Mouse (Mus musculus): ENCODE measurements around the gene Selenoi. TPM values are rescaled to one million over a fixed set of nuclear protein-coding genes. Genes with fewer than 3 reads are reported as not detected.

Gene Selenoi
- polyA plus RNA-seq (2012; rRNA removed) = 10.8 and 11.0 TPM in 2 replicates

GRCm38 (mm10) chr5:30232271-30232971 lies at the start of gene Selenoi:
Gene Selenoi, plus strand, starts transcription at chr5:30232581.

GRCm38 (mm10) chr5:30205493-30205892 lies 26.9 kb upstream of the Selenoi start, which contains the start of gene Adgrf3:
Gene Adgrf3, minus strand, starts transcription at chr5:30205722.

GRCm38 (mm10) chr5:30281291-30281732 lies 48.9 kb downstream of the Selenoi start, which contains the start of gene Drc1:
Gene Drc1, plus strand, starts transcription at chr5:30281388.

Other genes starting within 250 kb of the Selenoi start
- gene Il6, start 219.5 kb upstream of the Selenoi start, polyA plus RNA-seq (2012; rRNA removed) = 0.13 and 0.23 TPM in 2 replicates
- 54.3 and 60.1 TPM in 2 replicates for gene Tyms, start 159.0 kb upstream of the Selenoi start, polyA plus RNA-seq (2012; rRNA removed)
- gene Garem2, start 127.4 kb upstream of the Selenoi start, polyA plus RNA-seq (2012; rRNA removed) = 0.01 and 0.02 TPM in 2 replicates
- gene 3110082J24Rik, start 126.5 kb upstream of the Selenoi start, polyA plus RNA-seq (2012; rRNA removed) = not detected in 2 replicates
- gene Hadha, start 77.4 kb upstream of the Selenoi start, polyA plus RNA-seq (2012; rRNA removed) = 128 and 129 TPM in 2 replicates
- gene Hadhb, start 77.3 kb upstream of the Selenoi start, polyA plus RNA-seq (2012; rRNA removed) = 219 and 220 TPM in 2 replicates
- 0.02 and 0.05 TPM in 2 replicates for gene Adgrf3, start 26.9 kb upstream of the Selenoi start, polyA plus RNA-seq (2012; rRNA removed)
- 0.28 and 0.36 TPM in 2 replicates for gene Drc1, start 48.8 kb downstream of the Selenoi start, polyA plus RNA-seq (2012; rRNA removed)
- gene Otof, start 229.4 kb downstream of the Selenoi start, polyA plus RNA-seq (2012; rRNA removed) = 0.01 TPM in 2 replicates
- gene 1700001C02Rik, start 233.5 kb downstream of the Selenoi start, polyA plus RNA-seq (2012; rRNA removed) = not detected in 2 replicates